Mouse (Mus musculus) central nervous system, embryonic 14 days (tissue): Measurements from ENCODE around the gene Zfp84. TPM values are rescaled to one million over a fixed set of nuclear protein-coding genes. Genes with fewer than 3 reads are reported as not detected.

ENCODE experiments used
- polyA plus RNA-seq: library from polyadenylated mRNA; depleted of rRNA; stranded (reverse); fragments of >200 nt; gene quantifications from 2 replicates; pipeline ENCODE4 v1.2.3, GENCODE M21; 2012; rRNA removed

Gene Zfp84
- polyA plus RNA-seq = 13.9 and 15.0 TPM in 2 replicates

DNA sequence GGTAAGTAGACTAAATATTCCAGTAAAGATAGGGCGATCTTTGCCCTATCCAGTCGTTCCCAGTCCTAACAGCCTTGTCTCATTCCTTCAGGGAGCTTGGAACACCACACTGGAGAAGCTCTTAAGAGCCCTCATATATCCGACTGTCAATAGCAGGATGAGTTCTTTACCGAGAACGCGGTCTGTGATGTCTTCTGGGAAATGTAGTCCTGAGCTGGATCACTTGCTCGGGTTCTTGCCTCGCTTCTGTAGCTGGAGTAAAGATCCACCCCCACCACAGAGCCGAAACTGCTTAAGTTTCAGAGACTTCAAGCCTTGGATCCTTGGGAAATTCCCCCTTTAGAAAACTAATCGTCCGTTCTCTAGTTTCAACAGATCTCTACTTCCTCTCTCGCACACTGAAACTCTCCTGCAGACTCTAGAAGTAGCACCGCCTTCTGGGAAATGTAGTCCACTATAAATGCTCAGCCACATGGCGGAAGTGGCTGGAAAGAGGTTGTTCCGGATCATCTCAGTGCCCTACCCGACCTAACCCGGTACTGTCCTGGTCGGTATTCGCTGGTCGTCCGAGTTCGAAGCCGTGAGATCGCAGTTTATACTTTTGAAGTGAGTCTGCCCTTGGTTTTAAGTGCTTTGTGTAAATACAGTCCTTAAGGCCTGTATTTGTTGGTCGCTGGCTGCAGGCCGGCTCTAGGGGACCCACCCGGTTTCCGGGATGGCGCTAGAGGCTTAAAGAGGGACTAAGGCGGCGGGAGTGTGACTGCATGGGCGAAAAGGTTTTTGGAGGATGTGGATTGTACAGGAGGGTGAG is at the start of gene Zfp84:
Gene Zfp84, plus strand, starts transcription at position 463 of the 811 bp plus-strand sequence.

DNA sequence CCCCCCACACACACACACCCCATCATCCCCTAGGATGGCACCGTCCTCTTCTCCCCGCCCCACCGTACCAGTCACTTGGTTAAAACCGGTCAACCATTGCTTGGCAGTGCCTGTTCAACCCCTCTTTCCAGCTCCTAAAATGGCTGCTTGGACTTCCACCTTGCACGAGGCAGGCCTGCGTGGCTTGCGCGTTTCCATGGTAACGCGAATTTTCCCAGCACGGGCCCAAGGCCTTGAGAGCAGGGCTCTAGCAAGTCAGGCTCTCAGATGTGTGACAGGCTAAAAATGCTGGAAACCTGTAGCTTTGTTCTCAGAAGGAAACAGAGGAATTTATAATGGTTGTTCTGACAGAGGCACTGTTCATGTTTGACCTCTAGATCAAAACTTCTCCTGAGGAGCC is 41.5 kb upstream of the Zfp84 start, which contains the start of gene Catsperg2:
Gene Catsperg2, minus strand, starts transcription at position 173 of the 400 bp plus-strand sequence.

DNA sequence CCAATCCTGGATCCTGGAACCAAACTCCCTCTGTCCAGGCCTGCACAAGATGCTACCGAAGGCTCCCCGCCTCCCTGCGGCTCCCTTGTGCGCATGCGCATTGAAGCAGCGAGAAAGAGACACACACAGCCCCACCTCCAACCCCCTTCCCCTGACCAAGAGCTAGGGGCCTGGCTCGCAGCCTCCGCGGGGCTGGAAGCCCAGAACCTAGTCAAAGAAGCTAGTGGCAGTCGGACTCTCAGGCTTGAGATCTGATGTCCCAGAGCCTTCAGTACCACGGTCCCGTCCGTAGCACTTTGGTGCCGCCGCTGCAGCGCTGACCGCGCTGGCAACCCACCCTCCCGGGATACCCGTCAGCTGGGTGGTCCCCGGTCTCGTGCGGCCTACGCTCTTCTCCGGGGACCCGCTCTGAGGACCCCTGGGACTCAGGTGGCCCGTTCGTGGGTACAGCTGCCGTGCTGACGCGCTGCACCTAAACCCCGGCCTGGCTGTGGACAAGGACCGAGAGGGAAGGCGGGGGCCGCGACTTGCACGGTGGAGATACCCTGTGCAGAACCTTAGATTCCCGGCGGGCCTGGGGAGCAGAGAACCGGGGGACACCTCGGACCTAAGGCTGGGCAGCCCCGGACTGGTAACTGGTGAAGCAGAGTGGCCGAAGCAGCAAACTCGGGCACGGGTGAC is 15.7 kb downstream of the Zfp84 start, which contains the start of gene Zfp30:
Gene Zfp30, plus strand, starts transcription at position 128 of the 681 bp plus-strand sequence.

DNA sequence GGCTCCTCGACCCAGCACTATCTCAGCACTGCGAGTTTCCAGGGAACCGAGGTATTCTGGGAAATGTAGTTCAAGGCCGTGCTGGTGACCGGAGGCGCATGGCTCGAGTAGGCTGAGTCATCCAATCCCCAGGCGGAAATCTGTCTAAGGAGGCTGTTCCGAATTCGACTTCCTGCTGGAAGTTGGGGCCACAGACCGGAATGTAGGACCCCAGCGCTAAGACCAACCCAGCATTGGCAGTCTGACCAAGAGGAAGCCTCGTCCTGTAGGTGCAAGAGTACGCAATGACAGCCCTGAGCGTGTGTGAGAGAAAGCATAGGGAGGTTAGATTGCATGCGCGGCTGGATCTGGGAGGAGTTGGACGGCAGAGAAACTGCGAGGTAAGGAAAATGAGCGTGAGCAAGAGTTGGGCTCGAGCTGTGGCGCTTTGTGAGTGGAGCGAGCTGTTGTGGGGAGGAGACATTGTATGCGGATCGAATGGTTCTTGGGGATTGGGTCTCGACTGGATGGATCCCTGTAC is 47.6 kb downstream of the Zfp84 start, which contains the start of gene Zfp790:
Gene Zfp790, plus strand, starts transcription at position 205 of the 520 bp plus-strand sequence.

Other genes with a start within 250 kb of the Zfp84 start
- gene Sipa1l3, start 249.9 kb upstream of the Zfp84 start, polyA plus RNA-seq = 25.6 and 38.0 TPM in 2 replicates
- 0.85 and 1.0 TPM in 2 replicates for gene Catsperg2, start 41.5 kb upstream of the Zfp84 start, polyA plus RNA-seq
- gene Zfp30, start 15.4 kb downstream of the Zfp84 start, polyA plus RNA-seq = 12.3 and 14.0 TPM in 2 replicates
- gene Zfp790, start 47.6 kb downstream of the Zfp84 start, polyA plus RNA-seq = 14.6 and 16.7 TPM in 2 replicates
- 8.3 and 9.9 TPM in 2 replicates for gene Zfp940, start 85.1 kb downstream of the Zfp84 start, polyA plus RNA-seq
- 14.3 and 14.9 TPM in 2 replicates for gene Zfp420, start 91.4 kb downstream of the Zfp84 start, polyA plus RNA-seq
- gene Zfp27, start 138.0 kb downstream of the Zfp84 start, polyA plus RNA-seq = 14.1 and 14.4 TPM in 2 replicates
- 15.7 and 16.7 TPM in 2 replicates for gene Zfp383, start 139.7 kb downstream of the Zfp84 start, polyA plus RNA-seq
- 13.7 and 13.9 TPM in 2 replicates for gene Zfp74, start 185.5 kb downstream of the Zfp84 start, polyA plus RNA-seq
- 7.1 and 9.3 TPM in 2 replicates for gene Zfp568, start 215.4 kb downstream of the Zfp84 start, polyA plus RNA-seq